Mouse (Mus musculus) ES-Bruce4 (cell line): ENCODE results near the gene Mfsd11. TPM values are rescaled to one million over a fixed set of nuclear protein-coding genes. Genes with fewer than 3 reads are reported as not detected.

Experiments used
- H3K27ac ChIP-seq: 2 replicates; pipeline ENCODE4 v1.5.1; 2012; ENCODE audit warnings: low read length, inconsistent platforms; ENCODE audit not compliant: insufficient read depth
- H3K27me3 ChIP-seq: 2 replicates; pipeline ENCODE4 v1.6.1; 2012; ENCODE audit warnings: mild to moderate bottlenecking, low read length, inconsistent platforms; ENCODE audit not compliant: control insufficient read depth, poor library complexity, insufficient read depth, severe bottlenecking
- H3K36me3 ChIP-seq: 2 replicates; pipeline ENCODE4 v1.6.1; 2012; ENCODE audit warnings: inconsistent platforms, mild to moderate bottlenecking, low read length, moderate library complexity; ENCODE audit not compliant: control insufficient read depth, poor library complexity, insufficient read depth, severe bottlenecking
- H3K4me1 ChIP-seq: one replicate; pipeline ENCODE4 v1.8.1; 2011; ENCODE audit warnings: low read length; ENCODE audit not compliant: control insufficient read depth, insufficient read depth
- H3K4me3 ChIP-seq: 2 replicates; pipeline ENCODE4 v1.5.1; 2011; ENCODE audit warnings: low read depth, mild to moderate bottlenecking, low read length
- H3K9ac ChIP-seq: 2 replicates; pipeline ENCODE4 v1.6.1; 2012; ENCODE audit warnings: low read depth, mild to moderate bottlenecking, inconsistent platforms; ENCODE audit not compliant: poor library complexity, severe bottlenecking
- H3K9me3 ChIP-seq: replicated peaks from 2 replicates; pipeline ENCODE4 v1.6.1; 2012; ENCODE audit warnings: mild to moderate bottlenecking, low read length, inconsistent platforms; ENCODE audit not compliant: control insufficient read depth, poor library complexity, insufficient read depth, severe bottlenecking
- CTCF ChIP-seq: IDR thresholded peaks from one replicate; pipeline ENCODE4 v1.8.1; 2011; ENCODE audit warnings: low read depth, low read length
- EP300 ChIP-seq: IDR thresholded peaks from 2 replicates; pipeline ENCODE4 v1.6.1; 2011; ENCODE audit warnings: low read depth, low read length; ENCODE audit not compliant: insufficient read depth
- POLR2A ChIP-seq: IDR thresholded peaks from one replicate; pipeline ENCODE4 v1.8.1; 2011; ENCODE audit warnings: low read length; ENCODE audit not compliant: insufficient read depth
- polyA plus RNA-seq: library from polyadenylated mRNA; stranded (reverse); fragments of >200 nt; gene quantifications from 2 replicates; pipeline ENCODE4 v1.2.4, GENCODE M21; 2011; ENCODE audit warnings: low read depth; ENCODE audit not compliant: missing spikeins, insufficient read depth, insufficient read length

The Mfsd11 gene
- 14.6 and 15.1 TPM in 2 replicates for polyA plus RNA-seq

- H3K9me3 ChIP-seq: no peaks in the 10 kb centered on the region
- peak within 1 kb of the TSS; percentile 88 for H3K9ac ChIP-seq
- TF ChIP-seq CTCF: no peak
- no peak for TF ChIP-seq EP300
- no peak for TF ChIP-seq POLR2A
- H3K4me1 ChIP-seq: no peaks in the 10 kb centered on the region
- H3K27me3 ChIP-seq: no peaks in the 10 kb centered on the region
- peaks cover 45% of the 10 kb centered on the region for H3K36me3 ChIP-seq
- peak within 1 kb of the TSS; percentile 82 for H3K27ac ChIP-seq
- H3K4me3 ChIP-seq: peak within 1 kb of the TSS; percentile 93
These were observed at the start of gene Mfsd11 for GRCm38 (mm10) chr11:116852291-116852890. Mfsd11 (plus strand) TSS chr11:116852440.

DNA sequence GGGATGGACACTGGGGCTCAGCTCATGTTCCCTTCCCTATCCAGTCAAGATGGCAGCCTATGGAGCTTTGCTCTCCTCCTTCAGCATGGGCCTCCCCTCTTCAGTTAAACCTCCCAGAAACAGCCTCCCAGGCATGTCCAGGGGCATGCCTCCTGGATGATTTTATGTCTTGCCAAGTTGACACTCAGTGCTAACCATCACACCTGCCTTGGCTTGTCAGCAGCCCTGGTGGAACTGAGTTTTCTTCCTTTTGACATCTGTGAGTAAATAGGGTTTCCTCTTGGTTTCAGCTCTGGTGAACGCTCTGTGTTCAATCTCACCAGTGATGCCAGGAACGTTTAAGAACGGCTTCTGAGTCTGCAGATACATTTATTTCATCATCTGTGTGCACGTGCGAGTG, 49.5 kb upstream of the Mfsd11 start:
- Histone ChIP-seq H3K27me3 (no peaks in the 10 kb centered on the region), H3K4me3 (no peak overlapping the region), H3K27ac (no peak overlapping the region), H3K9me3 (no peaks in the 10 kb centered on the region), H3K36me3 (no peaks in the 10 kb centered on the region), H3K9ac (no peak overlapping the region), H3K4me1 (no peaks in the 10 kb centered on the region)
- TF ChIP-seq CTCF (no peak), POLR2A (no peak)

DNA sequence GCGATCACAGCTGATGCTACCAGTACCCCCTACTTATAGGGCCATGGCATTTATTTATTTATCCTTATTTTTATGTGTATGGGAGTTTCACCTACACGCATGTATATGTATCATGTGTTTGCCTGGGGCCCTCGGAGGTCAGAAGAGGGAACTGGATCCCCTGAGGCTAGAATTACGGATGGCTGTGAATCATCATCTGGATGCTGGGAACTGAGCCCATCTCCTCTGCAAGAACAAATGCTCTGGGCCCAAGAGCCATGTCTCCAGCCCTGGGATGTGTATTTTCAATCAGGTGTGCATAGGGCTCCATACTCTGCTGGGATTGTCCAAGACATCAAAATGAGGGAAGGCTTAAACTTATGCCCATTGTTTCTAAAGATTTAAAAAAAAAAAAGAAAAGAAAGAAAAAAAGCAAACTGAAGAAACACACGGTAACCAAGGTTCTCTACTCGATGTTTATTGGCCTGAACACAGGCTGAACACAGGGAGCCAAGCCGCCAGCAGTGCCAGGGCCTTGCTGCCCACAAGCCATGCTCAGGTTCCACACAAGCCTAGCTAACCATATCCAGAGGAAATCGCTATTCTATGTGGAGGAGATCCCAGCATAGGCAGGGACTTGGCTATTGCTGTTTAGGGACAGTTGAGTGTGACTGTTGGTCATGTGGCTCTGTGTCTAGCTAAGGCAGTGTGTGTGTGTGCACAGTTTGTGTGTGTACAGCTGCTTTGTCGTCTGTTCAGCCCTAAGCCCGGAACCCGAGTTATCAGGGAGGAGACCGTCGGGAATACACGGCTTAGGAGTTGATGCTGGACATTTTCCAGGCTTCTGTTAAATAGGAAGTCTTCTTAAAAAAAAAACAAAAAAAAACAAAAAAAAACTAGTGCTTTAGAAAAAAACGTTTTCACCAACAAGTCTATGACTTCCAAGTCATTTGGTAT, 45.8 kb upstream of the Mfsd11 start:
- H3K9me3 ChIP-seq: no peaks in the 10 kb centered on the region
- no peaks in the 10 kb centered on the region for H3K27me3 ChIP-seq
- no peak overlapping the region for H3K9ac ChIP-seq
- no peak overlapping the region for H3K27ac ChIP-seq
- no peak for TF ChIP-seq EP300
- no peak for TF ChIP-seq CTCF
- no peak for TF ChIP-seq POLR2A
- H3K4me3 ChIP-seq: no peak overlapping the region
- H3K4me1 ChIP-seq: no peaks in the 10 kb centered on the region
- H3K36me3 ChIP-seq: no peaks in the 10 kb centered on the region

DNA sequence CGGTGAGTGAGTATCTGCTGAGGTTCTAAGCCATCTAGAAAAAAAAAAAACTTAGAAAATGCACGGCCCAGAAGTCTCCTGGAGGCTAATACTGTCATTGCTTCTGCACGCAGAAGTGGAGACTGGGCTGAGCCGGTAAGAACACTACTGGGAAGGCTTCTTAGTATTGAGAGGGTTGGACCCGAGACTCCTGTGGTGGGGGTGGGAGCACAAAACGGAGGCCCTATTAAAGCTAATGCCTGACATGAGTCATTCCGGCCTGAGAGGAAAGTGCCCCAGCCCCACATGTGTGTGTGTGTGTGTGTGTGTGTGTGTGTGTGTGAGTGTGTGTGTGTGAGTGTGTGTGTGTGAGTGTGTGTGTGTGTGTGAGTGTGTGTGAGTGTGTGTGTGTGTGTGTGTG, 45.1 kb upstream of the Mfsd11 start:
- Histone ChIP-seq H3K9me3 (no peaks in the 10 kb centered on the region), H3K4me1 (no peaks in the 10 kb centered on the region), H3K27me3 (no peaks in the 10 kb centered on the region), H3K27ac (no peak overlapping the region), H3K36me3 (no peaks in the 10 kb centered on the region), H3K4me3 (no peak overlapping the region), H3K9ac (no peak overlapping the region)
- no peak for TF ChIP-seq POLR2A
- TF ChIP-seq CTCF: no peak
- no peak for TF ChIP-seq EP300

DNA sequence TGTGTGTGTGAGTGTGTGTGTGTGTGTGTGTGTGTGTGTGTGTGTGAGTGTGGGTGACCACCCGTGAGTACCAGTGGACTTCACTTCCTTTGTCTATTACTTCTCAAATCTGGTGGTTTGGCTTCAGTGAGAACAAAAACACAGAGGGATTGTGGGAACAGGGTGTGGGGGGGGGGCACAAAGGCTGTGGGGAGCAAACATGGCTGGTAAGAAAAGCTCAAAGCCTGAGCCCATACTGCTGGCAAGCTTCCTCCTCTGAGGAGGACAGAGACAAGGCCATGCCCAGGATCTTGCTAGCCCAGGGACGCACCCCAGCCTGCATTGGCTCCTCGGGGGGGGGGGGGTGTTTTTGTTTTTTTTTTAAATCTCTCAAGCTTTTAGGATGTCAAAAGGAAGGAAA, 44.7 kb upstream of the Mfsd11 start:
- TF ChIP-seq EP300 (no peak), POLR2A (no peak), CTCF (no peak)
- H3K4me3 ChIP-seq: no peak overlapping the region
- no peaks in the 10 kb centered on the region for H3K27me3 ChIP-seq
- no peak overlapping the region for H3K27ac ChIP-seq
- H3K9ac ChIP-seq: no peak overlapping the region
- H3K36me3 ChIP-seq: no peaks in the 10 kb centered on the region
- H3K9me3 ChIP-seq: no peaks in the 10 kb centered on the region
- H3K4me1 ChIP-seq: no peaks in the 10 kb centered on the region

- Histone ChIP-seq H3K36me3 (no peaks in the 10 kb centered on the region), H3K9ac (no peak overlapping the region), H3K4me1 (peaks cover 2% of the 10 kb centered on the region), H3K27me3 (no peaks in the 10 kb centered on the region), H3K9me3 (no peaks in the 10 kb centered on the region), H3K4me3 (no peak overlapping the region), H3K27ac (no peak overlapping the region)
- TF ChIP-seq CTCF (peak; percentile 85), POLR2A (no peak), EP300 (no peak)
These were observed 44.2 kb upstream of the Mfsd11 start for GRCm38 (mm10) chr11:116807938-116808606.
